Mouse (Mus musculus) limb, embryonic 12.5 days (tissue): ENCODE data around the gene Gm44805. TPM values are rescaled to one million over a fixed set of nuclear protein-coding genes. Genes with fewer than 3 reads are reported as not detected.
"Not testable (repeated sequence)": the region's sequence is repeated elsewhere in the genome, so short reads cannot be mapped to it uniquely, and the experiment has no call there.

Experiments used
- ATAC-seq: fragments of 200-750 bp; cut with Nextera tagmentation; 2 replicates; pipeline ENCODE4 v1.8.0; 2017; ENCODE audit warnings: low read depth, moderate TSS enrichment; ENCODE audit not compliant: insufficient number of reproducible peaks, insufficient read depth, low FRiP score, low TSS enrichment
- H3K27ac ChIP-seq: fragments of 300-500 bp; sonication (generic); 2 replicates; pipeline ENCODE4 v1.5.1; 2016; ENCODE audit warnings: mild to moderate bottlenecking, moderate library complexity
- H3K27me3 ChIP-seq: fragments of 300-500 bp; sonication (generic); 2 replicates; pipeline ENCODE4 v1.6.1; 2016; ENCODE audit warnings: mild to moderate bottlenecking, moderate library complexity
- H3K36me3 ChIP-seq: fragments of 300-500 bp; sonication (generic); 2 replicates; pipeline ENCODE4 v1.6.1; 2016; ENCODE audit warnings: mild to moderate bottlenecking, moderate library complexity
- H3K4me1 ChIP-seq: fragments of 300-500 bp; sonication (generic); replicated peaks from 2 replicates; pipeline ENCODE4 v1.6.1; 2016
- H3K4me2 ChIP-seq: fragments of 300-500 bp; sonication (generic); 2 replicates; pipeline ENCODE4 v1.6.1; 2016; ENCODE audit warnings: mild to moderate bottlenecking, moderate library complexity
- H3K4me3 ChIP-seq: fragments of 300-500 bp; sonication (generic); replicated peaks from 2 replicates; pipeline ENCODE4 v1.5.1; 2016; ENCODE audit warnings: mild to moderate bottlenecking
- H3K9ac ChIP-seq: fragments of 300-500 bp; sonication (generic); replicated peaks from 2 replicates; pipeline ENCODE4 v1.6.1; 2016; ENCODE audit warnings: mild to moderate bottlenecking, moderate library complexity
- H3K9me3 ChIP-seq: fragments of 300-500 bp; sonication (generic); 2 replicates; pipeline ENCODE4 v1.6.1; 2016; ENCODE audit warnings: mild to moderate bottlenecking, moderate library complexity
- WGBS: fragments of 180-500 bp; shearing (Covaris S2); methylation state at CpG from one replicate; pipeline ENCODE4 v1.1.7; 2016; 5-methylcytosine and 5-hydroxymethylcytosine counted together
- polyA plus RNA-seq: library from polyadenylated mRNA; unstranded; fragments of >200 nt; fragmentation: Nextera tagmentation; extraction: Ambion mirVana; gene quantifications from 2 replicates; pipeline ENCODE4 v1.2.1, GENCODE M21; 2016

Gm44805 gene
- polyA plus RNA-seq, 1 experiment from 2014 or later: not detected

DNA sequence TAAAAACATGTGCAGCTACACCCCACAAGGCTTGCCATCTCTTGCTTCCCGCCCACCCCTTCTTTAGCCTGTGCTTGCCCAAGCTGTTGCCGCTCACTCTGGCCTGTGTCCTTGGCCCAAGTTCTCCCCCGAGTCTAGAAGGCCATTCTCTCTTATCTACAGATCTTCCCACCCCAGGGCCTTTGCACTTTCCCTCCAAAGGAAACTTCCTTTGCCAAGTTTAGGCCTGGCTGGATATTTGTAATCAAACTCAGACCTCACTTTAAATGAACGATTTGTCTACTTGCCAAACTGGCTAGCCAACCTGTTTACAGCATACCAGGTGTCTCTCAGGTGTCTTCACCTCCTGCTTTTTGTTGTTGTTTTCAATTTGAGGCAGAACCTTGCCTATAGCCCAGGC is 9.6 kb upstream of the Gm44805 start:
- no peaks in the 10 kb centered on the region for H3K9me3 ChIP-seq
- 88% methylated on average over 4 of the region's 4 CpGs for WGBS
- ATAC-seq: no peak
- H3K36me3 ChIP-seq: peaks cover under 1% of the 10 kb centered on the region; the same call in 1 of the 2 replicates
- no peak overlapping the region for H3K27ac ChIP-seq
- H3K4me3 ChIP-seq: no peak overlapping the region
- H3K4me1 ChIP-seq: peaks cover 6% of the 10 kb centered on the region
- H3K4me2 ChIP-seq: no peak overlapping the region
- H3K9ac ChIP-seq: no peak overlapping the region
- H3K27me3 ChIP-seq: no peaks in the 10 kb centered on the region; the same call in 1 of the 2 replicates

DNA sequence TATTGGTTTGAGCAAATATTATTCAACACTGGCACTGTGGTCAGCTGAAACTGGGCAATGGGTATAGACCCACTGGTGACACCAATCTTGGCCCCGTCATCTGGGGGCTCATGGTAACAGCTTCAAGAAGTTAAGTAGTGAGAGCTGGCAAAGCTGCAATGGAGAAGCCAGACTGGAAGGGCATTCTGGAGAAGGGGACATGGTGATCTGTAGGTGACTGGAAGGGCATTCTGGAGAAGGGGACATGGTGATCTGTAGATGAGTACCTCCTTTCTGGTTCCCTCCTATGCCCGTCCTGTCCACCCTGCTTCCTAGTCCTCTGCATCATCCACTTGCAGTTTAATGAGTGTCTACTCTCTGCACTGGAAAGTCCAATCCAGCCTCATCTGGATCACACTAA is 7.4 kb upstream of the Gm44805 start:
- H3K27me3 ChIP-seq: no peaks in the 10 kb centered on the region; the same call in 1 of the 2 replicates
- no peak overlapping the region for H3K9ac ChIP-seq
- ATAC-seq: no peak
- H3K36me3 ChIP-seq: no peaks in the 10 kb centered on the region
- no peaks in the 10 kb centered on the region for H3K9me3 ChIP-seq
- no peak overlapping the region for H3K27ac ChIP-seq
- H3K4me1 ChIP-seq: peaks cover 6% of the 10 kb centered on the region
- no peak overlapping the region for H3K4me2 ChIP-seq
- WGBS: 88% methylated on average over 2 of the region's 2 CpGs
- no peak overlapping the region for H3K4me3 ChIP-seq

DNA sequence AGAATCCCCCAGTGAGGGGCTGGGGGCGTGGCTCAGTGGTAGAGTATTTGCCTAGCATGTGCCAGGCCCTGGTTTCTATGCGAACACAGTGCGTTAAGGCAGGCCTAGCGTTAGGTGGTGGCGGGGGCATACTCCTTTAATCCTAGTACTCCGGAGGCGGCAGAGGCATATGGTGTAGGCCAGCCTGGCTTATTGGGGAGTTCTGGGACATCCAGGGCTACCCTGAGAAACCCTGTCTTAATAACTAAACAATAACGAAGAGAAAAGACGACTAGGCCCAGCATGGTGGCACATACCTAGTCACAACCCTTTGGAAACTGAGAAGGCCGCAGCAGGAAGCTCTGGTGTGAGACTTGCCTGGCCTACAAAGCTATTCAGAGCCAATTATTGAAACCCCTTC is 6.9 kb upstream of the Gm44805 start:
- Histone ChIP-seq H3K36me3 (no peaks in the 10 kb centered on the region), H3K27me3 (no peaks in the 10 kb centered on the region), H3K9me3 (no peaks in the 10 kb centered on the region), H3K27ac (no peak overlapping the region), H3K4me1 (peaks cover 1% of the 10 kb centered on the region), H3K4me3 (no peak overlapping the region), H3K9ac (no peak overlapping the region), H3K4me2 (no peak overlapping the region)
- 89% methylated on average over 10 of the region's 10 CpGs for WGBS
- no peak for ATAC-seq

DNA sequence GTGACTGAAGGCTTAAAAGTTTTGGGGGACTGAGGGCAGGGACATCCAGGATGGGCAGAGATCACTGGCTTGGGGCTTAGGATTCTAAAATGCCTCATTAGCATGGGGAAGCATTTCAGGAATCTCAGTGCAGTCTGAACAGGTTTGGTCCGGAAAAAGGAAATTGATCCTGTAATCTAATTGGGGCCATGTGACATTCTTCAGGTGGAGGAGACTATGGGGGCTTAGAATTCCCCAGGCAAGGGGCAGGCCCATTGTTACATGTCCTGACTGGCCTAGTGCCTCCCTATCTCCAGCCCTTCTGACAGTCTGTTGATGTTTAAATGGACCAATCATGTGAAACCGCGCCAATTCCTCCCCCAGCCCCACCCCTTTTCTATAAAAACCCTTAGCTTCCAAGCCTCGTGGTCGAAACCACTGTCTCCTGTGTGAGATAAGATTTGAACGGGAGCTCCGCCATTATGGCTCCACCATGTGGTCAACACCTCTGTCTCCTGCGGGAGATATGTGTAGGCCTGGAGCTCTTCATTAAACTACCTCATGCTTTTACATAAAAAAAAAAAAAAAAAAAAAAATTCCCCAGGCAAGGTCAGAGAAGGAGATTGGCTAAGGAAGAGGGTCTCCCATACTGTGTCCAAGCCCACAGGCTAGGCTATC is 5.8 kb upstream of the Gm44805 start:
- not testable (repeated sequence) for H3K9me3 ChIP-seq, H3K27me3 ChIP-seq, ATAC-seq, H3K27ac ChIP-seq, H3K4me3 ChIP-seq, H3K9ac ChIP-seq, H3K36me3 ChIP-seq, H3K4me2 ChIP-seq, H3K4me1 ChIP-seq
- 73% methylated on average over 8 of the region's 8 CpGs for WGBS

DNA sequence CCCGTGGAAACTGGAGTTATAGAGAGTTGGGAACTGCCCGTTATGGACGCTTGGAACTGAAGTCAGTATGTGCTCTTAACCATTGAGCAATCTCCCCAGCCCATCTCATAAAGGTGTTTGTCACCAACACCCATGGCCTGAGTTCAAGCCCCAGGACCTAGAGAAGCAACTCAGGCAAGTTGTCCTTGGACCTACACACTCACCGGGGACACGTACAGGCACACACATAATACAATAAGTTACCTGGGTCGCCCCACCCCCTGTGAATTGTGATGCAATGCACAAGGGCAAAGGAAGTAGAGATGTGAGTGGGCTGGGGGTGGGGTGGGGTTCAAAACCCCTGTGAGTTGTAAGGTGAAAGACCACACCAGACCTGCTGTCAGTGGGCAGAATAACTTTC is 5.3 kb upstream of the Gm44805 start:
- no peak for ATAC-seq
- no peak overlapping the region for H3K27ac ChIP-seq

DNA sequence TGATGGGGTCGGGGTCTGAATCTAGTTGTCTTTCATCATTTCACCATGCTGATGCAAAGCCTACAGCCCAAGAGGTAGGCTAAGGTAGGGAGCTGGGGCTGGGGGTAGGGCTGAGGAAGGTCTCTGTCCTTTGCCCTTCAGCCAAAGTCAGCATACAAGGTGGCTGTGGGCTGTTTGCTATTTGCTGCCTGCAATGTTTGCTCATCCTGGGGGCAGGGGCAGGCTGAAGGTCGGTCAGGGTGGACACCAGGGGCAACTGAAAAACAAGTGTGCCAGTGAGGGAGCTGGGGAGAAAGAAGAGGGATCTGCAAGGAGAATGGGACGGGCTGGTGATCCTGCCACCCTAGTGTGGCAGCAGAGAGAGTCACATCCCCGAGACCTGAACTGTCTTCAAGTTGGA is 4.2 kb upstream of the Gm44805 start:
- no peaks in the 10 kb centered on the region for H3K4me1 ChIP-seq
- no peak overlapping the region for H3K27ac ChIP-seq
- no peak for ATAC-seq
- WGBS: 71% methylated on average over 4 of the region's 4 CpGs
- H3K9ac ChIP-seq: no peak overlapping the region
- H3K4me3 ChIP-seq: no peak overlapping the region
- no peaks in the 10 kb centered on the region for H3K9me3 ChIP-seq
- H3K4me2 ChIP-seq: no peak overlapping the region
- H3K36me3 ChIP-seq: no peaks in the 10 kb centered on the region
- no peaks in the 10 kb centered on the region for H3K27me3 ChIP-seq

More for the DNA sequence above, 5.3 kb upstream of the Gm44805 start:
- H3K36me3 ChIP-seq: no peaks in the 10 kb centered on the region
- H3K9ac ChIP-seq: no peak overlapping the region
- H3K4me2 ChIP-seq: no peak overlapping the region
- 81% methylated on average over 6 of the region's 6 CpGs for WGBS
- H3K4me3 ChIP-seq: no peak overlapping the region
- H3K27me3 ChIP-seq: no peaks in the 10 kb centered on the region
- H3K4me1 ChIP-seq: no peaks in the 10 kb centered on the region
- H3K9me3 ChIP-seq: no peaks in the 10 kb centered on the region

DNA sequence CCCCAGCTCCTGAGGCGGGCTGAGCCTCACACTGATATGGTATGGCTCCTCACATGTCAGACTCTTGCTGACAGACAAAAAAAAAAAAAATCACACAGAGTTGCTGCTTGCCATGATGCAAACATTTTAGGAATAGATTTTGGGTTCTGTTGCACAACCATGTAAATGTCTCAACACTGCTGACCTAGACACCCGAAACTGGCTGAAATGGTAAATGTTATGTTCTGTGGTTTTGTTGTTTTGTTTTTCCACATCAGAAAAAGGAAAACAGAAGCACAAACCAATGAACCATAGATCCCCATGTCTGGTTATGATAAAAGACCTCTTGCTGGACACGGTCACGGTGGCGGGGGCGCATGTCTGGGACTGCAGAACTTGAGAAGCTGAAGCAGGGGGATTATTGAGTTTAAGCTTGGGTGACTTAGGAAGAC is 2.6 kb upstream of the Gm44805 start:
- Histone ChIP-seq H3K4me2 (no peak overlapping the region), H3K9ac (no peak overlapping the region), H3K36me3 (no peaks in the 10 kb centered on the region), H3K27ac (no peak overlapping the region), H3K4me1 (no peaks in the 10 kb centered on the region), H3K27me3 (no peaks in the 10 kb centered on the region), H3K9me3 (no peaks in the 10 kb centered on the region), H3K4me3 (no peak overlapping the region)
- 94% methylated on average over 6 of the region's 6 CpGs for WGBS
- no peak for ATAC-seq

DNA sequence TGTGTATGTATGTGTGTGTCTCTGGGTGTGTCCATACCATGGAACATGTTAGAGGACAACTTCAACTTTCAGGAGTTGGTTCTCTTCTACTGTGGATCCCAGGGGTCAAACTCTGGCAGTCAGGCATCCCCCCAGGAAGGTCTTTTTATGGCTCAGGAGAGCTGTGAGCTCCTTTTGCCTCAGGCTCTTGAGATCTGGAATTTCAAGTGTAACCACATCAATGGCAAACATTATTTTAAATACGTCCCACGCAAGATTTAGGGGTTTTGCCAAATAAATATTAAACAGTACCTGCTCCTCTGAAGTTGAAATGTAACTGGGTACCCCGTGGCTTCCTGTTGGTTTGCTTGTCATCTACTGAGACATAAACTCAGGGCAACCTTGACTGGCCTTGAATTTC is 1.8 kb upstream of the Gm44805 start:
- 66% methylated on average over 3 of the region's 3 CpGs for WGBS
- H3K4me2 ChIP-seq: no peak overlapping the region
- H3K27me3 ChIP-seq: no peaks in the 10 kb centered on the region
- no peaks in the 10 kb centered on the region for H3K36me3 ChIP-seq
- H3K9ac ChIP-seq: 0 out of 2 replicates have a peak overlapping the region, but pooled peaks have one; percentile 31
- H3K9me3 ChIP-seq: no peaks in the 10 kb centered on the region
- no peak for ATAC-seq
- no peak overlapping the region for H3K4me3 ChIP-seq
- no peak overlapping the region for H3K27ac ChIP-seq
- no peaks in the 10 kb centered on the region for H3K4me1 ChIP-seq

DNA sequence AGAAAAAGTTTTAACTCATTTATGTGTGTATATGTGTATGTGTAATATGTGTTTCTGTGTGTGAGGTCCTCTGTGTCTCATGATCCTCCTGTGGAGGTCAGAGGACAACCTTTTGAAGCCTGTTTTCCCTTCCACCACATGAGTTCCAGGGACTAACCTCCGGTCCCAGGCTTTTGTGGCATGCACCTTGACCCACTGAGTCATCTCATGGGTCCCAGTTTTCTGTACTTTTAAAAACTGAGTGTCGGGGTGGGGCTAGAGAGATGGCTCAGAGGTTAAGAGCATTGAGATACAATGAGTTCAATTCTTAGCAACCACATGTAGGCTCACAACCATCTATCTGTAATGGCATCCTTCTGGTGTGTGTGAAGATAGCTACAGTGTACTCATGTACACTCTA is 521 bp downstream of the Gm44805 start:
- no peak overlapping the region for H3K9ac ChIP-seq
- no peaks in the 10 kb centered on the region for H3K36me3 ChIP-seq
- H3K27ac ChIP-seq: no peak overlapping the region
- H3K4me3 ChIP-seq: no peak overlapping the region
- no peak overlapping the region for H3K4me2 ChIP-seq
- no peaks in the 10 kb centered on the region for H3K27me3 ChIP-seq
- no peaks in the 10 kb centered on the region for H3K9me3 ChIP-seq
- ATAC-seq: no peak
- no peaks in the 10 kb centered on the region for H3K4me1 ChIP-seq
- WGBS: 88% methylated on average over 2 of the region's 2 CpGs

DNA sequence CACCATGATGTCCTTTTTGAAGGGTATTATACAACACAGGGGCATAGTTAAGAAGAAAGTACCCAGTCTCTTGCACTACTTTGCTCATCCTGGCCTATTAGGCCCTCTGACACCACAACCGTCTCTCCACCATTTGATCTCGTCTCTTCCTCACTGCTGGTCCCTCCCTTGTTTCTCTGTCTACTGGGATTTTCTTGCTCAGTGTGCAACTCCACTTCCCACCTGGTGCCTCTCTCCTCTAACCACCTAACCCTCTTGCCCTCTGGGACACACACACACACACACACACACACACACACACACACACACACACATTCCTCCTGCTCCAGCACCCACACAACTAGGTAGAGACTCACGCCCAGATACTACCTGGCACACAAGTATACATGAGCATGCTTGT is 2.3 kb downstream of the Gm44805 start:
- H3K4me3 ChIP-seq: no peak overlapping the region
- H3K4me1 ChIP-seq: no peaks in the 10 kb centered on the region
- no peak for ATAC-seq
- no peaks in the 10 kb centered on the region for H3K27me3 ChIP-seq
- no peaks in the 10 kb centered on the region for H3K36me3 ChIP-seq
- WGBS: 93% methylated on average over 3 of the region's 3 CpGs
- H3K9ac ChIP-seq: no peak overlapping the region
- no peaks in the 10 kb centered on the region for H3K9me3 ChIP-seq
- H3K4me2 ChIP-seq: no peak overlapping the region
- no peak overlapping the region for H3K27ac ChIP-seq

DNA sequence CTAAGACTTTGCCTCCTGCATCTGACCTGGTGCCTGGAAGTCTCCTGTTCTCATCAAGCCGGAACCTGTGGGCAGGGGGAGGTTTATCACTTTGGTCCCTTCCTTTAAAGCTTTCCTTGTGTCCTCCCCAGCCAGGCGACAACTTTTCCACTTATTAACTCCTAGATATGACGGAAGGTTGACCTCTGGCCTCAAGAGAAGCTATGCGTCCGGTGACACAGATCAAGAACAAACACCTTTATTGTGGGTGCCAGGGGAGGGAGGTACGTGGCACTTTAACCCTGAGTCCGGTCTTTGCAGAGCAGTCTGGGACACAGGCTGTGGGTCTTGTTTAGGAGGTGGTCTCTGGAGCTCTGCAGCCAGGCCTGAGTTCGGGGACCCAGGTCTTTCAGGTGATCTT is 3.4 kb downstream of the Gm44805 start, which contains the start of gene Apoc2:
Gene Apoc2, minus strand, starts transcription at position 70 of the 400 bp plus-strand sequence.
- H3K36me3 ChIP-seq: no peaks in the 10 kb centered on the region
- H3K9me3 ChIP-seq: no peaks in the 10 kb centered on the region
- 76% methylated on average over 8 of the region's 8 CpGs for WGBS
- no peaks in the 10 kb centered on the region for H3K27me3 ChIP-seq
- no peaks in the 10 kb centered on the region for H3K4me1 ChIP-seq
- H3K9ac ChIP-seq: 0 out of 2 replicates have a peak within 1 kb of the TSS, but pooled peaks have one; percentile 12
- ATAC-seq: no peak
- no peak within 1 kb of the TSS for H3K4me2 ChIP-seq
- H3K27ac ChIP-seq: no peak within 1 kb of the TSS
- no peak within 1 kb of the TSS for H3K4me3 ChIP-seq

DNA sequence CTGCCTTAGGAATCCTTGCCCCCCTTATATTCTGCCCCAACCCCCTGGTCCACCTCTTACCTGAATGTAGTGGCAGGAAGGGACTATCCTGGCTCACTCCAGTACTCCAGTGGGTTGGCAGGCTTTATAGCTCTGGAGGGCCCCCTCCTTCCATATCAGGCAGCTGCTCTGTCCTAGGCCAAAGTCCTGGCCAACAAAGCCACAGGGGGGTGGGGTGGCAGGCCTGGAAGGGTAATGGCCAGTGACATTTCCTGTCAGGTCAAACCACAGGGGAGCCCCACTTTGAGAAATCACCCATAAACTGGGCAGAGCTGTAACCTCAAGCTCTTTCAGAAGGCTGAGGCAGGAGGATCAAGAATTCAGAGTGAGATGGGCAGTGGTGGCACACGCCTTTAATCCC is 4.6 kb downstream of the Gm44805 start:
- H3K27me3 ChIP-seq: no peaks in the 10 kb centered on the region
- no peak overlapping the region for H3K4me2 ChIP-seq
- no peaks in the 10 kb centered on the region for H3K36me3 ChIP-seq
- ATAC-seq: no peak
- H3K9me3 ChIP-seq: no peaks in the 10 kb centered on the region
- no peak overlapping the region for H3K4me3 ChIP-seq
- no peak overlapping the region for H3K9ac ChIP-seq
- no peaks in the 10 kb centered on the region for H3K4me1 ChIP-seq
- WGBS: 59% methylated on average over 1 of the region's 1 CpGs
- no peak overlapping the region for H3K27ac ChIP-seq
